Mouse (Mus musculus) T-helper 1 cell (primary cell): ENCODE measurements around the gene Olfr142.
"Not testable (repeated sequence)": the region's sequence is repeated elsewhere in the genome, so short reads cannot be mapped to it uniquely, and the experiment has no call there.

Experiments
- in situ Hi-C: fragments of 300-600 bp; cut with MboI, MseI; formaldehyde crosslinking; loops from one replicate; pipeline ENCODE4 v1.15.1; 2025; ENCODE audit warnings: high pct_unique_total_duplicates

Olfr142 gene

GRCm38 (mm10) chr2:90257492-90257891, at the start of gene Olfr142:
TSS of gene Olfr142 (minus strand) at chr2:90257592.
- in situ Hi-C loops = no loop called here

DNA sequence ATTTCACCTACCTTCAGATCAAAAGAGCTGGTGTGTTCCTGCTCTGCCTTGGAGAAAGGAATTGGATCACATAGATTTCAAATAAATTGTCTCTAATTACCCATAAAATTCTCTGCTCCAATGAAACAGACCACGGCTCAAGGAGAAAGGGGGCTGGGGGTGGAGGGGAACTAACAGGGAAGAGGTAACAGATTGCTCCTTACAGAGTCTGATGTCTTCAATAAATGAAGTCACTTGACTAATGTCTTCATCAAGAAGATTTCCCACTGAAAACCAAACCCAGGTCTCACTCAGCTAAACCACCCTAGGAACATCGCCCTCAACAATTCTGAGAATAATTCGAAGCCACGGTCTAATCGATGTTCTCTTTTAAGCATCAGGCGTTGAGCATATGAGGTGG, 35.3 kb upstream of the Olfr142 start, which contains the start of gene Olfr1272:
Gene Olfr1272, minus strand, starts transcription at position 101 of the 400 bp plus-strand sequence.
- in situ Hi-C loops = no loop called here

- in situ Hi-C loops = no loop called here
Observed at GRCm38 (mm10) chr2:90270932-90271331, 13.5 kb upstream of the Olfr142 start, which contains the start of gene Olfr1271. TSS of gene Olfr1271 (minus strand) at chr2:90271032.

DNA sequence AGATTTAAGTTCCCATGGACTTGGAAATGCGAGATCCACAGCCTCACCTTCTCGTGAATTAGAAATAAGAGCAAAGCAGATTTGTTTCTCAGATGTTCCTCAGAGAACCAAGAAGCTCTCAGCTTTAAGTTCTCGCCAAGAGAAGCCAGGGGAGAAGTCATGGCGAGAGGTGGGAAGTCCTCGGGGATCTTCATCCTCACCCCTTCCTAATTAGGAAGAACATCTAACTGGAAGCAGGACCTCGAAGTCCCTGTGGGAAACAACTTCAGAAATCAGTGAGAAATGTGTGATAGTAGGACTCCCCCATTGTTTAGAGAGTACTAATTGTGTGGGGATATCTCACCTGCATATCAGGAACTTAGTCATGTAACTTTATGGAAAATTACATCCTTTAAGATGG, 33.0 kb downstream of the Olfr142 start, which contains the start of gene Olfr1506:
Gene Olfr1506, minus strand, starts transcription at position 101 of the 400 bp plus-strand sequence.
- in situ Hi-C loops = not testable (repeated sequence)
